Mouse (Mus musculus): ENCODE results near the gene Crybg1. TPM values are rescaled to one million over a fixed set of nuclear protein-coding genes. Genes with fewer than 3 reads are reported as not detected.
A peak's percentile ranks its signal among the peaks of the same experiment; 100 is the strongest.

Gene Crybg1
- polyA plus RNA-seq, 1 experiment from 2014 or later, result 0.31 TPM

- Histone ChIP-seq H3K4me1 (replicated peaks; ENCODE audit: control insufficient read depth, insufficient read depth, low read length) (no peaks in the 10 kb centered on the region), H3K27ac (ENCODE audit: low read depth, low read length) (no peak overlapping the region), H3K27me3 (ENCODE audit: control insufficient read depth, insufficient read depth, low read length) (no peaks in the 10 kb centered on the region), H3K4me3 (ENCODE audit: low read depth, low read length) (no peak overlapping the region), H3K9ac (ENCODE audit: low read depth, low read length) (no peak overlapping the region), H3K36me3 (ENCODE audit: control insufficient read depth, insufficient read depth, low read length) (no peaks in the 10 kb centered on the region), H3K9me3 (ENCODE audit: control insufficient read depth, low read length) (no peaks in the 10 kb centered on the region), H3K4me2 (replicated peaks; ENCODE audit: low read depth, low read length) (no peak overlapping the region)
- 63% methylated on average over 4 of the region's 4 CpGs for WGBS
- ATAC-seq (ENCODE audit: low FRiP score), result no peak
- no peak for DNase-seq (ENCODE audit: low spot score)
These were observed 34.0 kb downstream of the Crybg1 start for GRCm38 (mm10) chr10:44114611-44115010.

GRCm38 (mm10) chr10:44112005-44112675, 36.5 kb downstream of the Crybg1 start:
- WGBS, result 84% methylated on average over 12 of the region's 12 CpGs
- H3K9me3 ChIP-seq (ENCODE audit: control insufficient read depth, low read length), result no peaks in the 10 kb centered on the region
- DNase-seq (ENCODE audit: low spot score) (no peak), ATAC-seq (ENCODE audit: low FRiP score) (no peak)
- no peak overlapping the region for H3K27ac ChIP-seq (ENCODE audit: low read depth, low read length)
- H3K27me3 ChIP-seq (ENCODE audit: control insufficient read depth, insufficient read depth, low read length), result no peaks in the 10 kb centered on the region
- H3K9ac ChIP-seq (ENCODE audit: low read depth, low read length), result no peak overlapping the region
- H3K4me1 ChIP-seq (replicated peaks; ENCODE audit: control insufficient read depth, insufficient read depth, low read length), result no peaks in the 10 kb centered on the region
- no peak overlapping the region for H3K4me2 ChIP-seq (replicated peaks; ENCODE audit: low read depth, low read length)
- H3K36me3 ChIP-seq (ENCODE audit: control insufficient read depth, insufficient read depth, low read length), result no peaks in the 10 kb centered on the region
- H3K4me3 ChIP-seq (ENCODE audit: low read depth, low read length), result no peak overlapping the region

- Histone ChIP-seq H3K4me2 (replicated peaks; ENCODE audit: low read depth, low read length) (no peak overlapping the region), H3K4me1 (replicated peaks; ENCODE audit: control insufficient read depth, insufficient read depth, low read length) (no peaks in the 10 kb centered on the region), H3K9ac (ENCODE audit: low read depth, low read length) (no peak overlapping the region), H3K9me3 (ENCODE audit: control insufficient read depth, low read length) (no peaks in the 10 kb centered on the region), H3K27me3 (ENCODE audit: control insufficient read depth, insufficient read depth, low read length) (no peaks in the 10 kb centered on the region), H3K4me3 (ENCODE audit: low read depth, low read length) (no peak overlapping the region), H3K36me3 (ENCODE audit: control insufficient read depth, insufficient read depth, low read length) (no peaks in the 10 kb centered on the region), H3K27ac (ENCODE audit: low read depth, low read length) (no peak overlapping the region)
- ATAC-seq (ENCODE audit: low FRiP score) (no peak), DNase-seq (ENCODE audit: low spot score) (no peak)
- WGBS, result 92% methylated on average over 10 of the region's 10 CpGs
These were observed 37.5 kb downstream of the Crybg1 start for GRCm38 (mm10) chr10:44111168-44111567.

- no peak overlapping the region for H3K9ac ChIP-seq (ENCODE audit: low read depth, low read length)
These were observed 38.2 kb downstream of the Crybg1 start for GRCm38 (mm10) chr10:44110460-44110859.

GRCm38 (mm10) chr10:44094794-44095193, 53.9 kb downstream of the Crybg1 start:
- DNase-seq (ENCODE audit: low spot score) (no peak), ATAC-seq (ENCODE audit: low FRiP score) (no peak)
- no peak overlapping the region for H3K4me3 ChIP-seq (ENCODE audit: low read depth, low read length)
- H3K4me2 ChIP-seq (replicated peaks; ENCODE audit: low read depth, low read length), result no peak overlapping the region
- no peaks in the 10 kb centered on the region for H3K36me3 ChIP-seq (ENCODE audit: control insufficient read depth, insufficient read depth, low read length)
- no peaks in the 10 kb centered on the region for H3K27me3 ChIP-seq (ENCODE audit: control insufficient read depth, insufficient read depth, low read length)
- no peak overlapping the region for H3K27ac ChIP-seq (ENCODE audit: low read depth, low read length)
- 0 out of 2 replicates have a peak, but pooled peaks cover 3% of the 10 kb centered on the region for H3K9me3 ChIP-seq (ENCODE audit: control insufficient read depth, low read length)
- 88% methylated on average over 2 of the region's 2 CpGs for WGBS
- no peak overlapping the region for H3K9ac ChIP-seq (ENCODE audit: low read depth, low read length)
- no peaks in the 10 kb centered on the region for H3K4me1 ChIP-seq (replicated peaks; ENCODE audit: control insufficient read depth, insufficient read depth, low read length)

More at GRCm38 (mm10) chr10:44110460-44110859, 38.2 kb downstream of the Crybg1 start:
- no peaks in the 10 kb centered on the region for H3K9me3 ChIP-seq (ENCODE audit: control insufficient read depth, low read length)
- ATAC-seq (ENCODE audit: low FRiP score) (no peak), DNase-seq (ENCODE audit: low spot score) (no peak)
- H3K4me1 ChIP-seq (replicated peaks; ENCODE audit: control insufficient read depth, insufficient read depth, low read length), result no peaks in the 10 kb centered on the region
- no peak overlapping the region for H3K4me3 ChIP-seq (ENCODE audit: low read depth, low read length)
- H3K36me3 ChIP-seq (ENCODE audit: control insufficient read depth, insufficient read depth, low read length), result no peaks in the 10 kb centered on the region
- no peak overlapping the region for H3K27ac ChIP-seq (ENCODE audit: low read depth, low read length)
- no peak overlapping the region for H3K4me2 ChIP-seq (replicated peaks; ENCODE audit: low read depth, low read length)
- H3K27me3 ChIP-seq (ENCODE audit: control insufficient read depth, insufficient read depth, low read length), result no peaks in the 10 kb centered on the region

- no peak for DNase-seq (ENCODE audit: low spot score)
These were observed 56.9 kb downstream of the Crybg1 start for GRCm38 (mm10) chr10:44091757-44092156.

GRCm38 (mm10) chr10:44080351-44080750, 68.3 kb downstream of the Crybg1 start:
- no peak for ATAC-seq (ENCODE audit: low FRiP score)
- DNase-seq (ENCODE audit: low spot score), result no peak
- H3K27me3 ChIP-seq (ENCODE audit: control insufficient read depth, insufficient read depth, low read length), result no peaks in the 10 kb centered on the region
- H3K9ac ChIP-seq (ENCODE audit: low read depth, low read length), result no peak overlapping the region
- H3K4me2 ChIP-seq (replicated peaks; ENCODE audit: low read depth, low read length), result no peak overlapping the region
- no peaks in the 10 kb centered on the region for H3K4me1 ChIP-seq (replicated peaks; ENCODE audit: control insufficient read depth, insufficient read depth, low read length)
- no peak overlapping the region for H3K27ac ChIP-seq (ENCODE audit: low read depth, low read length)
- WGBS, result 70% methylated on average over 6 of the region's 6 CpGs
- H3K4me3 ChIP-seq (ENCODE audit: low read depth, low read length), result no peak overlapping the region
- no peaks in the 10 kb centered on the region for H3K9me3 ChIP-seq (ENCODE audit: control insufficient read depth, low read length)
- H3K36me3 ChIP-seq (ENCODE audit: control insufficient read depth, insufficient read depth, low read length), result no peaks in the 10 kb centered on the region

More at GRCm38 (mm10) chr10:44091757-44092156, 56.9 kb downstream of the Crybg1 start:
- 100% methylated on average over 2 of the region's 2 CpGs for WGBS
- Histone ChIP-seq H3K27me3 (ENCODE audit: control insufficient read depth, insufficient read depth, low read length) (no peaks in the 10 kb centered on the region), H3K27ac (ENCODE audit: low read depth, low read length) (no peak overlapping the region), H3K4me2 (replicated peaks; ENCODE audit: low read depth, low read length) (no peak overlapping the region), H3K4me3 (ENCODE audit: low read depth, low read length) (no peak overlapping the region), H3K36me3 (ENCODE audit: control insufficient read depth, insufficient read depth, low read length) (no peaks in the 10 kb centered on the region), H3K9ac (ENCODE audit: low read depth, low read length) (no peak overlapping the region), H3K4me1 (replicated peaks; ENCODE audit: control insufficient read depth, insufficient read depth, low read length) (no peaks in the 10 kb centered on the region), H3K9me3 (ENCODE audit: control insufficient read depth, low read length) (0 out of 2 replicates have a peak, but pooled peaks cover 3% of the 10 kb centered on the region)
- no peak for ATAC-seq (ENCODE audit: low FRiP score)

GRCm38 (mm10) chr10:44078799-44079521, 69.7 kb downstream of the Crybg1 start:
- no peak for ATAC-seq (ENCODE audit: low FRiP score)
- no peaks in the 10 kb centered on the region for H3K4me1 ChIP-seq (replicated peaks; ENCODE audit: control insufficient read depth, insufficient read depth, low read length)
- no peaks in the 10 kb centered on the region for H3K27me3 ChIP-seq (ENCODE audit: control insufficient read depth, insufficient read depth, low read length)
- H3K4me2 ChIP-seq (replicated peaks; ENCODE audit: low read depth, low read length), result no peak overlapping the region
- H3K27ac ChIP-seq (ENCODE audit: low read depth, low read length), result no peak overlapping the region
- 83% methylated on average over 6 of the region's 6 CpGs for WGBS
- H3K36me3 ChIP-seq (ENCODE audit: control insufficient read depth, insufficient read depth, low read length), result no peaks in the 10 kb centered on the region
- no peak for DNase-seq (ENCODE audit: low spot score)
- no peaks in the 10 kb centered on the region for H3K9me3 ChIP-seq (ENCODE audit: control insufficient read depth, low read length)
- no peak overlapping the region for H3K9ac ChIP-seq (ENCODE audit: low read depth, low read length)
- no peak overlapping the region for H3K4me3 ChIP-seq (ENCODE audit: low read depth, low read length)

GRCm38 (mm10) chr10:44071095-44071494, 77.6 kb downstream of the Crybg1 start:
- Histone ChIP-seq H3K9me3 (ENCODE audit: control insufficient read depth, low read length) (no peaks in the 10 kb centered on the region), H3K9ac (ENCODE audit: low read depth, low read length) (no peak overlapping the region), H3K27ac (ENCODE audit: low read depth, low read length) (no peak overlapping the region), H3K4me2 (replicated peaks; ENCODE audit: low read depth, low read length) (no peak overlapping the region), H3K4me1 (replicated peaks; ENCODE audit: control insufficient read depth, insufficient read depth, low read length) (no peaks in the 10 kb centered on the region), H3K4me3 (ENCODE audit: low read depth, low read length) (no peak overlapping the region), H3K27me3 (ENCODE audit: control insufficient read depth, insufficient read depth, low read length) (no peaks in the 10 kb centered on the region), H3K36me3 (ENCODE audit: control insufficient read depth, insufficient read depth, low read length) (no peaks in the 10 kb centered on the region)
- WGBS, result 7% methylated on average over 4 of the region's 4 CpGs
- 0 out of 2 replicates have a peak, but pooled peaks have one; percentile 51 for ATAC-seq (ENCODE audit: low FRiP score)
- peak; percentile 72 for DNase-seq (ENCODE audit: low spot score)

Data from hindbrain, embryonic 11.5 days (tissue).